Mouse (Mus musculus) CD4-positive naive resting alpha-beta T cell, adult 76 days (primary cell): ENCODE results near the gene Myl6. TPM values are rescaled to one million over a fixed set of nuclear protein-coding genes. Genes with fewer than 3 reads are reported as not detected.

Source experiments
- total RNA-seq: library from RNA; stranded (reverse); gene quantifications from one replicate; pipeline ENCODE4 v1.2.4, GENCODE M21; 2023

Myl6 gene
- 818 TPM for total RNA-seq

GRCm38 (mm10) chr10:128493695-128494666, at the start of gene Myl6:
Gene Myl6, minus strand, starts transcription at chr10:128494145.

GRCm38 (mm10) chr10:128525671-128526308, 31.8 kb upstream of the Myl6 start, which contains the start of gene Esyt1:
Gene Esyt1, minus strand, starts transcription at chr10:128525871.

DNA sequence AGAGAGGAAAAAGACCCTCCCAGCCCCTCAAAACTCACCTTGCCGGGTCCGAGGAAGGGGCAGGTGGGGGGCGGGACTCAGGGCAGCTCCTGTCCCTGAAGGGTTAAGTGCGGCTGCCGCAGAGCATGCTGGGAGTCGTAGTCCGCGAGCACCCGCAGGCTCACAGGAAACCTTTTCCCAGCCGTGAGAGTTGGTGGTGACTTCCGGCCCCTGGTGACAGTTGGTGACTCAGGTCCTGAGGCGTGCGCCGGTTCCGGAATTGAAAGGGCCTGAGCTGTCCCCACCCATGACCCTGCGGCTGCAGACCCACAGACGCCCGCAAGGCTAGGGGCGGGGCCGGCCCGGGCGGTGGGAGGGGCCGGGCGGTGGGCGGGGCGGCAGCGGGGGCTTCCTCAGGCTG, 4.6 kb upstream of the Myl6 start, which contains the start of gene Myl6b:
Myl6b (minus strand) TSS at position 96 of the 400 bp plus-strand sequence.

GRCm38 (mm10) chr10:128458719-128459408, 35.1 kb downstream of the Myl6 start, which contains the start of gene Smarcc2:
Gene Smarcc2, plus strand, starts transcription at chr10:128459248.

Other genes with a start within 250 kb of the Myl6 start
- 0.56 TPM for gene Apon, start 240.0 kb downstream of the Myl6 start, total RNA-seq
- gene Apof, start 225.5 kb downstream of the Myl6 start, total RNA-seq, result not detected
- gene Stat2, start 223.6 kb downstream of the Myl6 start, total RNA-seq, result 60.8 TPM
- gene Il23a, start 195.4 kb downstream of the Myl6 start, total RNA-seq, result not detected
- gene Pan2, start 190.8 kb downstream of the Myl6 start, total RNA-seq, result 43.5 TPM
- gene Cnpy2, start 171.7 kb downstream of the Myl6 start, total RNA-seq, result 26.1 TPM
- gene Cs, start 156.4 kb downstream of the Myl6 start, total RNA-seq, result 81.9 TPM
- gene Coq10a, start 125.1 kb downstream of the Myl6 start, total RNA-seq, result 27.4 TPM
- 49.6 TPM for gene Ankrd52, start 117.0 kb downstream of the Myl6 start, total RNA-seq
- not detected for gene Slc39a5, start 92.9 kb downstream of the Myl6 start, total RNA-seq
- gene Nabp2, start 82.7 kb downstream of the Myl6 start, total RNA-seq, result 42.4 TPM
- 26.1 TPM for gene Rnf41, start 82.5 kb downstream of the Myl6 start, total RNA-seq
- 112 TPM for gene Smarcc2, start 34.9 kb downstream of the Myl6 start, total RNA-seq
- not detected for gene Myl6b, start 4.5 kb upstream of the Myl6 start, total RNA-seq
- gene Esyt1, start 31.7 kb upstream of the Myl6 start, total RNA-seq, result 244 TPM
- gene Zc3h10, start 53.6 kb upstream of the Myl6 start, total RNA-seq, result 26.7 TPM
- gene Rpl41, start 55.2 kb upstream of the Myl6 start, total RNA-seq, result 3,926 TPM
- gene Pa2g4, start 71.8 kb upstream of the Myl6 start, total RNA-seq, result 55.6 TPM
- gene Erbb3, start 95.5 kb upstream of the Myl6 start, total RNA-seq, result 1.3 TPM
- gene Rps26, start 132.6 kb upstream of the Myl6 start, total RNA-seq, result 1,431 TPM
- 9.6 TPM for gene Ikzf4, start 151.8 kb upstream of the Myl6 start, total RNA-seq
- 10.1 TPM for gene Suox, start 179.9 kb upstream of the Myl6 start, total RNA-seq
- gene Rab5b, start 202.1 kb upstream of the Myl6 start, total RNA-seq, result 32.6 TPM
- not detected for gene Pmel, start 210.1 kb upstream of the Myl6 start, total RNA-seq
- 32.6 TPM for gene Cdk2, start 210.9 kb upstream of the Myl6 start, total RNA-seq